Mouse (Mus musculus): ENCODE results near the gene Orc2. TPM values are rescaled to one million over a fixed set of nuclear protein-coding genes. Genes with fewer than 3 reads are reported as not detected.

The Orc2 gene
- polyA plus RNA-seq, 2 experiments, result 23.5 to 29.4 TPM

GRCm38 (mm10) chr1:58416048-58416447, 88.9 kb downstream of the Orc2 start:
- H3K36me3 ChIP-seq (ENCODE audit: control insufficient read depth, insufficient read depth, low read length), result peaks cover 88% of the 10 kb centered on the region
- 88% methylated on average over 2 of the region's 2 CpGs for WGBS
- ATAC-seq (ENCODE audit: low FRiP score, low read depth) (no peak), DNase-seq (ENCODE audit: low spot score) (no peak)
- no peak overlapping the region for H3K9ac ChIP-seq (ENCODE audit: low read depth, low read length, severe bottlenecking)
- no peak overlapping the region for H3K4me2 ChIP-seq (replicated peaks; ENCODE audit: low read depth, low read length, severe bottlenecking)
- H3K4me3 ChIP-seq (replicated peaks; ENCODE audit: low read length), result no peak overlapping the region
- H3K9me3 ChIP-seq (ENCODE audit: control insufficient read depth, low read length), result no peaks in the 10 kb centered on the region
- H3K27ac ChIP-seq (replicated peaks; ENCODE audit: low read depth, low read length), result no peak overlapping the region
- H3K4me1 ChIP-seq (ENCODE audit: control insufficient read depth, insufficient read depth, low read length), result peaks cover 2% of the 10 kb centered on the region; the same call in 1 of the 2 replicates
- H3K27me3 ChIP-seq (ENCODE audit: control insufficient read depth, insufficient read depth, low read length), result no peaks in the 10 kb centered on the region
- TF ChIP-seq POLR2A (IDR thresholded peaks at IDR 0.05; ENCODE audit: borderline replicate concordance, extremely low read depth, insufficient read depth, insufficient read length), result no peak

GRCm38 (mm10) chr1:58415442-58415841, 89.5 kb downstream of the Orc2 start:
- H3K27ac ChIP-seq (replicated peaks; ENCODE audit: low read depth, low read length), result no peak overlapping the region
- no peaks in the 10 kb centered on the region for H3K4me1 ChIP-seq (ENCODE audit: control insufficient read depth, insufficient read depth, low read length)
- no peaks in the 10 kb centered on the region for H3K9me3 ChIP-seq (ENCODE audit: control insufficient read depth, low read length)
- H3K9ac ChIP-seq (ENCODE audit: low read depth, low read length, severe bottlenecking), result no peak overlapping the region
- WGBS, result 30% methylated on average over 1 of the region's 1 CpGs
- ATAC-seq (ENCODE audit: low FRiP score, low read depth) (no peak), DNase-seq (ENCODE audit: low spot score) (no peak)
- peaks cover 92% of the 10 kb centered on the region for H3K36me3 ChIP-seq (ENCODE audit: control insufficient read depth, insufficient read depth, low read length)
- no peaks in the 10 kb centered on the region for H3K27me3 ChIP-seq (ENCODE audit: control insufficient read depth, insufficient read depth, low read length)
- H3K4me3 ChIP-seq (replicated peaks; ENCODE audit: low read length), result no peak overlapping the region
- no peak for TF ChIP-seq POLR2A (IDR thresholded peaks at IDR 0.05; ENCODE audit: borderline replicate concordance, extremely low read depth, insufficient read depth, insufficient read length)
- H3K4me2 ChIP-seq (replicated peaks; ENCODE audit: low read depth, low read length, severe bottlenecking), result no peak overlapping the region

Other genes with a start within 250 kb of the Orc2 start
- 0.04 and 0.10 TPM in 2 replicates for gene Aox2, start 226.8 kb downstream of the Orc2 start, polyA plus RNA-seq (2012; rRNA removed)
- gene Aox2, start 226.8 kb downstream of the Orc2 start, polyA plus RNA-seq (2014; fragmentation: Nextera tagmentation; extraction: Ambion mirVana), result 0.06 and 0.12 TPM in 2 replicates
- 105 and 112 TPM in 2 replicates for gene Bzw1, start 112.2 kb downstream of the Orc2 start, polyA plus RNA-seq (2012; rRNA removed)
- 350 and 367 TPM in 2 replicates for gene Bzw1, start 112.2 kb downstream of the Orc2 start, polyA plus RNA-seq (2014; fragmentation: Nextera tagmentation; extraction: Ambion mirVana)
- gene Clk1, start 81.0 kb downstream of the Orc2 start, polyA plus RNA-seq (2012; rRNA removed), result 295 and 381 TPM in 2 replicates
- 197 and 236 TPM in 2 replicates for gene Clk1, start 81.0 kb downstream of the Orc2 start, polyA plus RNA-seq (2014; fragmentation: Nextera tagmentation; extraction: Ambion mirVana)
- 40.5 and 45.0 TPM in 2 replicates for gene Nif3l1, start 60.0 kb downstream of the Orc2 start, polyA plus RNA-seq (2012; rRNA removed)
- gene Nif3l1, start 60.0 kb downstream of the Orc2 start, polyA plus RNA-seq (2014; fragmentation: Nextera tagmentation; extraction: Ambion mirVana), result 43.6 and 46.1 TPM in 2 replicates
- gene Ppil3, start 59.6 kb downstream of the Orc2 start, polyA plus RNA-seq (2012; rRNA removed), result 33.1 and 40.9 TPM in 2 replicates
- gene Ppil3, start 59.6 kb downstream of the Orc2 start, polyA plus RNA-seq (2014; fragmentation: Nextera tagmentation; extraction: Ambion mirVana), result 56.0 and 59.4 TPM in 2 replicates
- 3.1 and 3.2 TPM in 2 replicates for gene Fam126b, start 81.2 kb upstream of the Orc2 start, polyA plus RNA-seq (2012; rRNA removed)
- gene Fam126b, start 81.2 kb upstream of the Orc2 start, polyA plus RNA-seq (2014; fragmentation: Nextera tagmentation; extraction: Ambion mirVana), result 7.2 and 8.9 TPM in 2 replicates
- gene Ndufb3, start 81.3 kb upstream of the Orc2 start, polyA plus RNA-seq (2012; rRNA removed), result 97.4 and 136 TPM in 2 replicates
- gene Ndufb3, start 81.3 kb upstream of the Orc2 start, polyA plus RNA-seq (2014; fragmentation: Nextera tagmentation; extraction: Ambion mirVana), result 149 and 164 TPM in 2 replicates
- not detected in 2 replicates for gene Als2cr12, start 190.9 kb upstream of the Orc2 start, polyA plus RNA-seq (2012; rRNA removed)
- 0.12 TPM in 1 of 2 replicates, not detected in the other for gene Als2cr12, start 190.9 kb upstream of the Orc2 start, polyA plus RNA-seq (2014; fragmentation: Nextera tagmentation; extraction: Ambion mirVana)
- gene Cflar, start 206.4 kb upstream of the Orc2 start, polyA plus RNA-seq (2012; rRNA removed), result 28.9 and 30.9 TPM in 2 replicates
- gene Cflar, start 206.4 kb upstream of the Orc2 start, polyA plus RNA-seq (2014; fragmentation: Nextera tagmentation; extraction: Ambion mirVana), result 34.1 and 37.2 TPM in 2 replicates